Mouse (Mus musculus): ENCODE measurements around the gene Agbl1.

DNA sequence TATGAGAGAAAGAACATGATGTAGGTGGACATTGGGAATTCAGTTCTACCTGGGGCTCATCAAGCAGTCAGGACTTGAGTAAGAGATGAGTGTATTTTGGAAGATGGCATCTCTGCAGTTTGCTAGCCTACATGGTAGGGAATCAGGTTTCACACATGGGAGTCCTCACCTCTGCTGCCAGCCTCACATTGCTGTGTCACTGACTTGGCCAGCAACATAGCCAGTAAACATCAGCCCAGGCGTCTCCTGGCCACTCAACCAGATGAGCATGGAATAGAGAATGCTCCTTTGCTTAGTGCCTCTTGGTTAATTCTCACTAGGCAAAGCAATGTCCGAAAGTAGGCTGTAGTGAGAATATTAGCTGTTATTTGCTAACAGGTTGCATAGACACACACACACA, 255.9 kb downstream of the Agbl1 start:
- TF ChIP-seq POLR2A (IDR thresholded peaks at IDR 0.05; ENCODE audit: insufficient read depth, low read depth, low read length): no peak
- TF ChIP-seq CTCF (IDR thresholded peaks at IDR 0.05; ENCODE audit: insufficient read depth, low read depth, low read length): no peak

All from olfactory bulb, adult 2 months (tissue).